Mouse (Mus musculus) ES-Bruce4 (cell line): ENCODE measurements around the gene Neil1. TPM values are rescaled to one million over a fixed set of nuclear protein-coding genes. Genes with fewer than 3 reads are reported as not detected.

Source experiments
- H3K27ac ChIP-seq: 2 replicates; pipeline ENCODE4 v1.5.1; 2012; ENCODE audit warnings: low read length, inconsistent platforms; ENCODE audit not compliant: insufficient read depth
- H3K27me3 ChIP-seq: 2 replicates; pipeline ENCODE4 v1.6.1; 2012; ENCODE audit warnings: mild to moderate bottlenecking, low read length, inconsistent platforms; ENCODE audit not compliant: control insufficient read depth, poor library complexity, insufficient read depth, severe bottlenecking
- H3K36me3 ChIP-seq: 2 replicates; pipeline ENCODE4 v1.6.1; 2012; ENCODE audit warnings: inconsistent platforms, mild to moderate bottlenecking, low read length, moderate library complexity; ENCODE audit not compliant: control insufficient read depth, poor library complexity, insufficient read depth, severe bottlenecking
- H3K4me1 ChIP-seq: one replicate; pipeline ENCODE4 v1.8.1; 2011; ENCODE audit warnings: low read length; ENCODE audit not compliant: control insufficient read depth, insufficient read depth
- H3K4me3 ChIP-seq: 2 replicates; pipeline ENCODE4 v1.5.1; 2011; ENCODE audit warnings: low read depth, mild to moderate bottlenecking, low read length
- H3K9ac ChIP-seq: 2 replicates; pipeline ENCODE4 v1.6.1; 2012; ENCODE audit warnings: low read depth, mild to moderate bottlenecking, inconsistent platforms; ENCODE audit not compliant: poor library complexity, severe bottlenecking
- H3K9me3 ChIP-seq: replicated peaks from 2 replicates; pipeline ENCODE4 v1.6.1; 2012; ENCODE audit warnings: mild to moderate bottlenecking, low read length, inconsistent platforms; ENCODE audit not compliant: control insufficient read depth, poor library complexity, insufficient read depth, severe bottlenecking
- CTCF ChIP-seq: IDR thresholded peaks from one replicate; pipeline ENCODE4 v1.8.1; 2011; ENCODE audit warnings: low read depth, low read length
- EP300 ChIP-seq: IDR thresholded peaks from 2 replicates; pipeline ENCODE4 v1.6.1; 2011; ENCODE audit warnings: low read depth, low read length; ENCODE audit not compliant: insufficient read depth
- POLR2A ChIP-seq: IDR thresholded peaks from one replicate; pipeline ENCODE4 v1.8.1; 2011; ENCODE audit warnings: low read length; ENCODE audit not compliant: insufficient read depth
- polyA plus RNA-seq: library from polyadenylated mRNA; stranded (reverse); fragments of >200 nt; gene quantifications from 2 replicates; pipeline ENCODE4 v1.2.4, GENCODE M21; 2011; ENCODE audit warnings: low read depth; ENCODE audit not compliant: missing spikeins, insufficient read depth, insufficient read length

The Neil1 gene
- polyA plus RNA-seq, 1 experiment, result 7.9 TPM

DNA sequence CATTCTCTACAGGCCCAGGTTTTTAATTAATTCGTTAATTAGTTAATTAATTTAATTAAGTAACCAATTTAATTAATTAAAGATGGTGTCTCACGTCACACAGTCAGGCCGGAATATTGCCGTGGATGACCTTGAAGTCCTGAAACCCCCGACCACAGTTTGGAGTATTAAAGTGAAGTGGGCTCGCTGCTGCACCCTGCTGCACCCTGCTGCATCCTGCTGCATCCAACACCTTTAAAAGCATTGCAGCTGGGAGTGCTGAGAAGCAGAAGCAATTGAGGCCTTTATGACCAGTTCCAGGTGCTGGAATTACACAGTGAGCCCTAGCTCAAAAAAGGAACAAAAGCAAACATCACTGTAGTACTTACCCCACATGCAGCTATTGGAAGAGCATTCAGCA lies 4.2 kb upstream of the Neil1 start:
- H3K4me1 ChIP-seq, result no peaks in the 10 kb centered on the region
- no peaks in the 10 kb centered on the region for H3K36me3 ChIP-seq
- TF ChIP-seq EP300 (no peak), CTCF (no peak), POLR2A (no peak)
- H3K27me3 ChIP-seq, result no peaks in the 10 kb centered on the region
- H3K4me3 ChIP-seq, result no peak overlapping the region
- no peak overlapping the region for H3K9ac ChIP-seq
- H3K9me3 ChIP-seq, result no peaks in the 10 kb centered on the region
- H3K27ac ChIP-seq, result no peak overlapping the region

DNA sequence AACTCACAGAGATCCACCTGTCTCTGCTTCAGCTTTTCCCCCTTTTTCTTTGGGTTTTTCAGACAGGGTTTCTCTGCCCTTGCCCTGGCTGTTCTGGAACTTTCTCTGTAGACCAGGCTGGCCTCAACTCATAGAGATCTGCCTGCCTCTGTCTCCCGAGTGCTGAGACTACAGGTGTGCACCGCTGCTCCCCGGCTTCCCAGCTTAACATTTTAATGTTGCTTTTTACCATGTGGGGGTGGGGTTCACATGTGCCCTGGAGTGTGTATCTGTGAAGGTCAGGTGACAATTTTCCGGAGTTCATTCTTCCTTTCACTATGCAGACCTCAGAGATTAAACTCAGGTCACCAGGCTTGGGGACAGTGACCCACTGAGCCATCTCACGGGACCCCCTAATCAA lies 2.1 kb upstream of the Neil1 start:
- H3K4me1 ChIP-seq, result no peaks in the 10 kb centered on the region
- no peaks in the 10 kb centered on the region for H3K36me3 ChIP-seq
- no peak overlapping the region for H3K4me3 ChIP-seq
- no peak overlapping the region for H3K9ac ChIP-seq
- H3K27ac ChIP-seq, result no peak overlapping the region
- H3K9me3 ChIP-seq, result no peaks in the 10 kb centered on the region
- TF ChIP-seq POLR2A, result no peak
- TF ChIP-seq EP300, result no peak
- no peak for TF ChIP-seq CTCF
- no peaks in the 10 kb centered on the region for H3K27me3 ChIP-seq

DNA sequence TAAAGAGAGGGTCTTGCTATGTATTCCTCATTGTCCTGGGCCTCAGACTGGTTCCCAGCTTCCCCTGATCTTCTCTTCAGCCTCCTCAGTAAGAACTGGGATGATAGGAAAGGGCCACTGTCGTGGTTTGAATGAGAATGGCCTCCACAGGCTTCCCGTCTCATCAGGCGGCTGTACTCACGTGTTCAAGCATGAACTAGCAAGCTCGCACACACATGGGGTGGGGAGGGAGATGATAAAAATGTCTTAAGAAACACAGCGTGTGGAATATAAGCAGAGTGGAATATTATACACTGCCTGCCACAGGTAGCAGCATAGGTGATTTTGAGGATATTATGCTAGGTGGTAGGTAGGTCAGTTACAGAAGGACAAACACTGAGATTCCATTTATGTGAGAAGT lies 916 bp upstream of the Neil1 start:
- no peaks in the 10 kb centered on the region for H3K36me3 ChIP-seq
- peak overlapping the region; percentile 91 for H3K4me3 ChIP-seq
- peak overlapping the region; percentile 64 for H3K27ac ChIP-seq
- peak overlapping the region; percentile 71 for H3K9ac ChIP-seq
- H3K4me1 ChIP-seq, result no peaks in the 10 kb centered on the region
- no peak for TF ChIP-seq POLR2A
- no peak for TF ChIP-seq CTCF
- no peak for TF ChIP-seq EP300
- H3K27me3 ChIP-seq, result no peaks in the 10 kb centered on the region
- H3K9me3 ChIP-seq, result no peaks in the 10 kb centered on the region

DNA sequence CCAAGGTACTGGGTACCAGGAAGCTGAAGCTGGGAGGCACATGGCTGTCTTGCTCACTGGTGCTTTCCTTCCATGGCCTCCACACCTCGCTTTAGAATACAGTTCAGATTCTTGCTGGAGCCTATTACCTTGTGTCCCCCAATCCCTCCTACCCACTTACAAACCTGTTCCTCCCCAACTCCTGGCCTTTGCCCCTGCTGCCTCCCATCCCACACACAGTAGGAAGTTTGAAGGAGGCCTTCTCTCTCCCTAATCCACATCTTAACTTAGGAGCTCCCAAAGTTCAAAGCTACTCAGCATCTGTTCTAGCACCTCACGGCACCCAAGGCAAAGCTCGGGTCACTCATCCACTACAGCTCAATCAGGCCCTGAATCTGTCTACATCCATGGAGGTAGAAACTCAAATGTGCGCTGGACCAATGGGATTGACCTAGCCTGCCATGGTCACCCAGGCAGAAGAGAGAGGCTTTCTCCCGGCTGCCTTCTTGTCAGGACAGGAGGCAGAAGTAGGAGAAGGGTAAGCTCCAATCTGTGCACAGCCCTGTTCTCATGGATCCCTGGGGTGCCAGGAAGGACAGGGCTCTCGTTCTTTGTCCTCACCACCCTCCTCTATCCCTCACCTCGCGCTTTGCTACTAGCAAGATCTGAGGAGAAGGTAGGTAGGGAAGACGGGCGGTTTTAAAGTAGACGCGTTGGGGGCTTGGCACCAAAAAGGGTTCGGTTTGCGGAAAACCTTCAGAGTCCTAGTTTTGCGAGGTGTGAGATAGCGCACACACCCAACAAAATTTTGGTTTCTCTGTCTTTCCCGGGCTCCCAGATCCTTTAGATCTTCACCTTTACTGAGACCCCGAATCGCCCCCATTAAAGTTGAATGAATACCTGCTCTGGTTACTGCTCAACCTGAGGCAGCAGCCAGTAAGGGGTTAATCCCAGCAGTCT lies 631 bp downstream of the Neil1 start:
- Histone ChIP-seq H3K27ac (no peak overlapping the region), H3K36me3 (no peaks in the 10 kb centered on the region), H3K4me1 (no peaks in the 10 kb centered on the region), H3K27me3 (no peaks in the 10 kb centered on the region), H3K9me3 (no peaks in the 10 kb centered on the region), H3K4me3 (peak overlapping the region; percentile 91), H3K9ac (peak overlapping the region; percentile 71)
- TF ChIP-seq EP300 (no peak), CTCF (no peak), POLR2A (no peak)

DNA sequence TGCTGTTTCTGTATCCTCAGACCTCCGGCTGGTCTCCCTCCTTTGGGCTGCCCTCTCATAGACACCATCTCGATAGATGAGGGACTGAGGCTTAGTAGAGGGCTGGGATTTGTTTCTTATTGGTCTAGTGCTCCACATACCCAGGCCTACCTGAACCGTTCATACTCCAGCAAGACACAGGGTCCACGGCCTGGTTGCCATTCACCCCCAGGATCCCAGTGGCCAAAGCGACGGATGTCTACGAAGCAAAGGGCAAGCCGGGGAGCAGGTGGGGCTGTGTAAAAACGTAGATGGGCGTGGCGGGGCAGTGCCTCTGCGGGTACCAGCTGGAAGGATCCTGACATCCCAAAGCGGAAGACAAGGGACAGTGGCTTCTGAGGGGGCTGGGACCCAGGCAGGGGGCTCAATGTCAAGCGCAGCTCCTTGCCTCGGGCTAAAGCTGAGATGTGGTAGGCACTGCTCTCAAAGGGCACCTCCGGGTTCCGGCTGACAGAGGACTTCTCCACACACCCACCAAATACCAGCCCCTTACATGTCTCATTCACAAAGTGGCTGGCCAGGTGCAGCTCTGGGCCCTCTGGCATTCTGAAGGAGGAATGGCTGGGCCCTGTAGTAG lies 1.5 kb downstream of the Neil1 start:
- H3K27me3 ChIP-seq, result no peaks in the 10 kb centered on the region
- H3K27ac ChIP-seq, result no peak overlapping the region
- H3K36me3 ChIP-seq, result no peaks in the 10 kb centered on the region
- H3K4me3 ChIP-seq, result no peak overlapping the region
- no peaks in the 10 kb centered on the region for H3K9me3 ChIP-seq
- TF ChIP-seq EP300 (no peak), CTCF (no peak), POLR2A (no peak)
- no peak overlapping the region for H3K9ac ChIP-seq
- no peaks in the 10 kb centered on the region for H3K4me1 ChIP-seq

DNA sequence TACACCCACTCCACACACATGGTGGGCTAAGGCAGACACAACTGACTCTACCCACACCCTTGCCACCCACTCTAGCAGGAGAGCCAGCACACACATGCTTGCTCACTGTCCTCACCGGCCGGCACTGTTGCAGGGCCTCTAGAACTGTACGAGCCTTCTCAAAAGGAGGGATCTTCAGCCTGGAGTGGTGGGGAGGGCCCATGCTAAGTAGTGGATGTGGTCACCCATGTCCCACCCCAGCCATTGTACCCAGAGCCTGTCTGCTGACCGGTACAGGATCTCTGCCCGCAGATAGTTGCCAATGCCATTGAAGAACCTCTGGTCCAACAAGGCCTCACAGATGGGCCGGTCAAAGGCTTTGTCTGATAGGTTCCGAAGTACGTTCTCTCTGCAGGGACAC lies 3.3 kb downstream of the Neil1 start:
- H3K4me1 ChIP-seq, result no peaks in the 10 kb centered on the region
- no peaks in the 10 kb centered on the region for H3K9me3 ChIP-seq
- TF ChIP-seq POLR2A (no peak), CTCF (no peak), EP300 (no peak)
- H3K27me3 ChIP-seq, result no peaks in the 10 kb centered on the region
- no peak overlapping the region for H3K4me3 ChIP-seq
- H3K9ac ChIP-seq, result no peak overlapping the region
- no peak overlapping the region for H3K27ac ChIP-seq
- no peaks in the 10 kb centered on the region for H3K36me3 ChIP-seq
